Mouse (Mus musculus): ENCODE data around the gene Dand5. TPM values are rescaled to one million over a fixed set of nuclear protein-coding genes. Genes with fewer than 3 reads are reported as not detected.

The Dand5 gene
- total and polyA plus RNA-seq, 3 experiments: 7.6 to 12.3 (median 11.2) TPM

DNA sequence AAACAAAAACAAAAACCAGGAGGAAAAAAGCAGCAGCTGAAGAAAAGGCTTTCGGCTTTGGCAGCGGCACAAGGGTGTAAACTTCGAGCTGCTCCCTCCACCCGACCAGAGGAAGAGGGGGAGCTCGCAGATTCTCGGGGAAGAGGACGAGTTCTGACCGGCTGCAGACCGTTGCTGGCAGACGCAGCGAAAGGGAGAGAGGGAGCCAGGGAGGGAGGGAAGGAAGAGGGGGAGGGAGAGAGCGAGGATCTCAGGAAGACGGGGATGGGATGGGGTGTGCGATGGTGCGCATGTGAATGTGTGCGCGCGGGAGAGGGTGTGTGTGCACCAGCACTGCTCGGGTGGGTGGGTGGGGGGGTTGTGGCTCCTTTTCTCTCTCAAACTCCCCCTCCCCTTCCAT, 48.8 kb downstream of the Dand5 start:
- Histone ChIP-seq H3K27ac (peak overlapping the region; percentile 46), H3K4me3 (peak overlapping the region; percentile 21; the same call in 1 of the 2 replicates), H3K4me1 (ENCODE audit: control insufficient read depth, insufficient read depth, low read length) (peaks cover 25% of the 10 kb centered on the region), H3K9ac (ENCODE audit: low read depth, low read length) (peak overlapping the region; percentile 21; the same call in 1 of the 2 replicates), H3K79me2 (replicated peaks; ENCODE audit: control insufficient read depth, insufficient read depth, low read length) (peaks cover 2% of the 10 kb centered on the region), H3K27me3 (ENCODE audit: control insufficient read depth, insufficient read depth, low read length) (no peaks in the 10 kb centered on the region), H3K36me3 (ENCODE audit: control insufficient read depth, insufficient read depth, low read length) (no peaks in the 10 kb centered on the region)
- intact Hi-C loops (cut with DNase I): loop anchor here (2.0 kb wide), 1 partner anchor 25 kb away; no protein-coding TSS in a partner anchor
- TF ChIP-seq POLR2A (IDR thresholded peaks at IDR 0.05; ENCODE audit: insufficient read depth, low read depth, low read length): 0 out of 2 replicates have a peak, but pooled peaks have one; percentile 10
- TF ChIP-seq EP300 (IDR thresholded peaks at IDR 0.05; ENCODE audit: insufficient read depth, low read depth, low read length): no peak
- no peak for TF ChIP-seq CTCF (IDR thresholded peaks at IDR 0.05)
- 0% methylated on average over 17 of the region's 19 CpGs for WGBS
- peak; percentile 77 to 85 for DNase-seq

GRCm38 (mm10) chr8:84773304-84773703, 49.3 kb downstream of the Dand5 start:
- intact Hi-C loops (cut with DNase I): no loop called here
- Histone ChIP-seq H3K27ac (peak overlapping the region; percentile 46), H3K27me3 (ENCODE audit: control insufficient read depth, insufficient read depth, low read length) (no peaks in the 10 kb centered on the region), H3K9ac (ENCODE audit: low read depth, low read length) (no peak overlapping the region; the same call in 1 of the 2 replicates), H3K36me3 (ENCODE audit: control insufficient read depth, insufficient read depth, low read length) (no peaks in the 10 kb centered on the region), H3K4me1 (ENCODE audit: control insufficient read depth, insufficient read depth, low read length) (peaks cover 24% of the 10 kb centered on the region), H3K4me3 (peak overlapping the region; percentile 21; the same call in 1 of the 2 replicates), H3K79me2 (replicated peaks; ENCODE audit: control insufficient read depth, insufficient read depth, low read length) (peaks cover 2% of the 10 kb centered on the region)
- peak in 1 of 2 experiments; percentile 37 for DNase-seq
- TF ChIP-seq POLR2A (IDR thresholded peaks at IDR 0.05; ENCODE audit: insufficient read depth, low read depth, low read length) (peak; percentile 29; the same call in 1 of the 2 replicates), CTCF (IDR thresholded peaks at IDR 0.05) (no peak), EP300 (IDR thresholded peaks at IDR 0.05; ENCODE audit: insufficient read depth, low read depth, low read length) (no peak)
- 49% methylated on average over 9 of the region's 9 CpGs for WGBS

- TF ChIP-seq POLR2A (IDR thresholded peaks at IDR 0.05; ENCODE audit: insufficient read depth, low read depth, low read length) (no peak), EP300 (IDR thresholded peaks at IDR 0.05; ENCODE audit: insufficient read depth, low read depth, low read length) (no peak), CTCF (IDR thresholded peaks at IDR 0.05) (no peak)
- intact Hi-C loops (cut with DNase I): no loop called here
- H3K4me1 ChIP-seq (ENCODE audit: control insufficient read depth, insufficient read depth, low read length): peaks cover 22% of the 10 kb centered on the region
- H3K27ac ChIP-seq: peak overlapping the region; percentile 46
- H3K27me3 ChIP-seq (ENCODE audit: control insufficient read depth, insufficient read depth, low read length): no peaks in the 10 kb centered on the region
- peaks cover 2% of the 10 kb centered on the region; the same call in 1 of the 2 replicates for H3K79me2 ChIP-seq (replicated peaks; ENCODE audit: control insufficient read depth, insufficient read depth, low read length)
- H3K36me3 ChIP-seq (ENCODE audit: control insufficient read depth, insufficient read depth, low read length): no peaks in the 10 kb centered on the region
- no peak overlapping the region for H3K4me3 ChIP-seq
- no peak for DNase-seq
- WGBS: 57% methylated on average over 3 of the region's 3 CpGs
- peak overlapping the region; percentile 39; the same call in 1 of the 2 replicates for H3K9ac ChIP-seq (ENCODE audit: low read depth, low read length)
Observed at GRCm38 (mm10) chr8:84772628-84773027, 50.0 kb downstream of the Dand5 start.

GRCm38 (mm10) chr8:84771941-84772378, 50.7 kb downstream of the Dand5 start:
- Histone ChIP-seq H3K27me3 (ENCODE audit: control insufficient read depth, insufficient read depth, low read length) (no peaks in the 10 kb centered on the region), H3K36me3 (ENCODE audit: control insufficient read depth, insufficient read depth, low read length) (no peaks in the 10 kb centered on the region), H3K4me3 (no peak overlapping the region), H3K4me1 (ENCODE audit: control insufficient read depth, insufficient read depth, low read length) (peaks cover 19% of the 10 kb centered on the region), H3K9ac (ENCODE audit: low read depth, low read length) (peak overlapping the region; percentile 18), H3K27ac (no peak overlapping the region), H3K79me2 (replicated peaks; ENCODE audit: control insufficient read depth, insufficient read depth, low read length) (peaks cover 2% of the 10 kb centered on the region; the same call in 1 of the 2 replicates)
- intact Hi-C loops (cut with DNase I): no loop called here
- 63% methylated on average over 34 of the region's 34 CpGs for WGBS
- DNase-seq: no peak
- no peak for TF ChIP-seq CTCF (IDR thresholded peaks at IDR 0.05)
- no peak for TF ChIP-seq POLR2A (IDR thresholded peaks at IDR 0.05; ENCODE audit: insufficient read depth, low read depth, low read length)
- TF ChIP-seq EP300 (IDR thresholded peaks at IDR 0.05; ENCODE audit: insufficient read depth, low read depth, low read length): no peak

GRCm38 (mm10) chr8:84771000-84771687, 51.5 kb downstream of the Dand5 start:
- H3K9ac ChIP-seq (ENCODE audit: low read depth, low read length): no peak overlapping the region
- intact Hi-C loops (cut with DNase I): no loop called here
- peaks cover 17% of the 10 kb centered on the region for H3K4me1 ChIP-seq (ENCODE audit: control insufficient read depth, insufficient read depth, low read length)
- H3K79me2 ChIP-seq (replicated peaks; ENCODE audit: control insufficient read depth, insufficient read depth, low read length): peaks cover 2% of the 10 kb centered on the region; the same call in 1 of the 2 replicates
- TF ChIP-seq POLR2A (IDR thresholded peaks at IDR 0.05; ENCODE audit: insufficient read depth, low read depth, low read length) (no peak), CTCF (IDR thresholded peaks at IDR 0.05) (no peak), EP300 (IDR thresholded peaks at IDR 0.05; ENCODE audit: insufficient read depth, low read depth, low read length) (no peak)
- WGBS: 67% methylated on average over 5 of the region's 5 CpGs
- H3K27ac ChIP-seq: no peak overlapping the region
- DNase-seq: no peak
- H3K27me3 ChIP-seq (ENCODE audit: control insufficient read depth, insufficient read depth, low read length): no peaks in the 10 kb centered on the region
- H3K4me3 ChIP-seq: no peak overlapping the region
- no peaks in the 10 kb centered on the region for H3K36me3 ChIP-seq (ENCODE audit: control insufficient read depth, insufficient read depth, low read length)

Measured in heart, adult 2 months (tissue).